Mouse (Mus musculus): ENCODE measurements around the gene Il20.

Gene Il20

GRCm38 (mm10) chr1:130911401-130912010 is at the start of gene Il20:
Gene Il20, minus strand, starts transcription at chr1:130911451.
- DNase-seq (ENCODE audit: low read depth, low spot score) = no peak

- DNase-seq (ENCODE audit: low read depth, low spot score) = no peak
These were observed 35.7 kb upstream of the Il20 start for GRCm38 (mm10) chr1:130946920-130947319.

- no peak for DNase-seq (ENCODE audit: low read depth, low spot score)
These were observed 30.6 kb upstream of the Il20 start for GRCm38 (mm10) chr1:130941801-130942200.

GRCm38 (mm10) chr1:130940065-130940687 is 28.9 kb upstream of the Il20 start, which contains the start of gene Il19:
Gene Il19, minus strand, starts transcription at chr1:130940115.
- no peak for DNase-seq (ENCODE audit: low read depth, low spot score)

- DNase-seq (ENCODE audit: low read depth, low spot score) = no peak
These were observed 26.9 kb upstream of the Il20 start for GRCm38 (mm10) chr1:130938192-130938591.

GRCm38 (mm10) chr1:130937170-130937569 is 25.9 kb upstream of the Il20 start:
- no peak for DNase-seq (ENCODE audit: low read depth, low spot score)

GRCm38 (mm10) chr1:130936351-130936750 is 25.1 kb upstream of the Il20 start:
- DNase-seq (ENCODE audit: low read depth, low spot score) = no peak

GRCm38 (mm10) chr1:130926484-130926883 is 15.2 kb upstream of the Il20 start:
- DNase-seq (ENCODE audit: low read depth, low spot score) = no peak

- DNase-seq (ENCODE audit: low read depth, low spot score) = no peak
These were observed 7.2 kb upstream of the Il20 start for GRCm38 (mm10) chr1:130918323-130918980.

GRCm38 (mm10) chr1:130902505-130902904 is 8.7 kb downstream of the Il20 start:
- DNase-seq (ENCODE audit: low read depth, low spot score) = no peak

- DNase-seq (ENCODE audit: low read depth, low spot score) = no peak
These were observed 16.8 kb downstream of the Il20 start for GRCm38 (mm10) chr1:130894468-130894867.

GRCm38 (mm10) chr1:130893329-130894040 is 17.8 kb downstream of the Il20 start:
- no peak for DNase-seq (ENCODE audit: low read depth, low spot score)

- no peak for DNase-seq (ENCODE audit: low read depth, low spot score)
These were observed 18.8 kb downstream of the Il20 start for GRCm38 (mm10) chr1:130892446-130892845.

- no peak for DNase-seq (ENCODE audit: low read depth, low spot score)
These were observed 23.9 kb downstream of the Il20 start, which contains the start of gene Il24 for GRCm38 (mm10) chr1:130887354-130887753. Gene Il24, minus strand, starts transcription at chr1:130887454.

- no peak for DNase-seq (ENCODE audit: low read depth, low spot score)
These were observed 28.1 kb downstream of the Il20 start for GRCm38 (mm10) chr1:130883146-130883545.

- no peak for DNase-seq (ENCODE audit: low read depth, low spot score)
These were observed 31.3 kb downstream of the Il20 start for GRCm38 (mm10) chr1:130879927-130880326.

GRCm38 (mm10) chr1:130877889-130878614 is 33.2 kb downstream of the Il20 start:
- DNase-seq (ENCODE audit: low read depth, low spot score) = no peak

GRCm38 (mm10) chr1:130876931-130877509 is 34.2 kb downstream of the Il20 start:
- DNase-seq (ENCODE audit: low read depth, low spot score) = peak; percentile 62

GRCm38 (mm10) chr1:130875910-130876309 is 35.3 kb downstream of the Il20 start:
- no peak for DNase-seq (ENCODE audit: low read depth, low spot score)

GRCm38 (mm10) chr1:130875139-130875538 is 36.1 kb downstream of the Il20 start:
- DNase-seq (ENCODE audit: low read depth, low spot score) = peak; percentile 36

- DNase-seq (ENCODE audit: low read depth, low spot score) = no peak
These were observed 38.3 kb downstream of the Il20 start for GRCm38 (mm10) chr1:130872912-130873311.
